Mouse (Mus musculus) stomach, postnatal 0 days (tissue): ENCODE results near the gene Slc35b2. TPM values are rescaled to one million over a fixed set of nuclear protein-coding genes. Genes with fewer than 3 reads are reported as not detected.

Source experiments
- ATAC-seq: fragments of 200-750 bp; cut with Nextera tagmentation; 2 replicates; pipeline ENCODE4 v1.8.0; 2017; ENCODE audit not compliant: low FRiP score, low TSS enrichment
- DNase-seq: peaks from one replicate; pipeline ENCODE4 v3.0.0-alpha.2; 2016; ENCODE audit warnings: low spot score
- H3K27ac ChIP-seq: fragments of 300-500 bp; sonication (generic); replicated peaks from 2 replicates; pipeline ENCODE4 v1.5.1; 2014; ENCODE audit warnings: mild to moderate bottlenecking, control low read depth
- H3K27me3 ChIP-seq: fragments of 300-500 bp; sonication (generic); 2 replicates; pipeline ENCODE4 v1.6.1; 2014; ENCODE audit warnings: low read length; ENCODE audit not compliant: control insufficient read depth, insufficient read depth
- H3K36me3 ChIP-seq: fragments of 300-500 bp; sonication (generic); 2 replicates; pipeline ENCODE4 v1.6.1; 2014; ENCODE audit warnings: low read length, mixed read lengths; ENCODE audit not compliant: control insufficient read depth, insufficient read depth
- H3K4me1 ChIP-seq: fragments of 300-500 bp; sonication (generic); replicated peaks from 2 replicates; pipeline ENCODE4 v1.6.1; 2014; ENCODE audit warnings: antibody characterized with exemption; ENCODE audit not compliant: control insufficient read depth, insufficient read depth
- H3K4me2 ChIP-seq: fragments of 300-500 bp; sonication (generic); replicated peaks from 2 replicates; pipeline ENCODE4 v1.6.1; 2014; ENCODE audit warnings: low read depth, mild to moderate bottlenecking, control low read depth, moderate library complexity
- H3K4me3 ChIP-seq: fragments of 300-500 bp; sonication (generic); 2 replicates; pipeline ENCODE4 v1.5.1; 2014; ENCODE audit warnings: low read depth, low read length, control low read depth
- H3K9ac ChIP-seq: fragments of 300-500 bp; sonication (generic); 2 replicates; pipeline ENCODE4 v1.6.1; 2014; ENCODE audit warnings: mild to moderate bottlenecking, low read length, control low read depth, mixed read lengths
- H3K9me3 ChIP-seq: fragments of 300-500 bp; sonication (generic); 2 replicates; pipeline ENCODE4 v1.6.1; 2016; ENCODE audit warnings: low read length; ENCODE audit not compliant: control insufficient read depth
- CTCF ChIP-seq: IDR thresholded peaks from 2 replicates; pipeline ENCODE4 v1.5.1; 2016; ENCODE audit warnings: antibody characterized with exemption, low read depth, mild to moderate bottlenecking, moderate library complexity
- EP300 ChIP-seq: optimal IDR thresholded peaks from 2 replicates; pipeline ENCODE3; 2016; ENCODE audit warnings: antibody characterized with exemption
- WGBS: fragments of 180-500 bp; shearing (Covaris S2); extraction: QIAGEN DNeasy Blood & Tissue Kit; methylation state at CpG from one replicate; pipeline ENCODE4 v1.1.7; 2014; 5-methylcytosine and 5-hydroxymethylcytosine counted together
- polyA plus RNA-seq: library from polyadenylated mRNA; unstranded; fragments of >200 nt; fragmentation: Nextera tagmentation; extraction: Ambion mirVana; gene quantifications from 2 replicates; pipeline ENCODE4 v1.2.1, GENCODE M21; 2015

The Slc35b2 gene
- polyA plus RNA-seq, 1 experiment from 2014 or later = 72.7 TPM

DNA sequence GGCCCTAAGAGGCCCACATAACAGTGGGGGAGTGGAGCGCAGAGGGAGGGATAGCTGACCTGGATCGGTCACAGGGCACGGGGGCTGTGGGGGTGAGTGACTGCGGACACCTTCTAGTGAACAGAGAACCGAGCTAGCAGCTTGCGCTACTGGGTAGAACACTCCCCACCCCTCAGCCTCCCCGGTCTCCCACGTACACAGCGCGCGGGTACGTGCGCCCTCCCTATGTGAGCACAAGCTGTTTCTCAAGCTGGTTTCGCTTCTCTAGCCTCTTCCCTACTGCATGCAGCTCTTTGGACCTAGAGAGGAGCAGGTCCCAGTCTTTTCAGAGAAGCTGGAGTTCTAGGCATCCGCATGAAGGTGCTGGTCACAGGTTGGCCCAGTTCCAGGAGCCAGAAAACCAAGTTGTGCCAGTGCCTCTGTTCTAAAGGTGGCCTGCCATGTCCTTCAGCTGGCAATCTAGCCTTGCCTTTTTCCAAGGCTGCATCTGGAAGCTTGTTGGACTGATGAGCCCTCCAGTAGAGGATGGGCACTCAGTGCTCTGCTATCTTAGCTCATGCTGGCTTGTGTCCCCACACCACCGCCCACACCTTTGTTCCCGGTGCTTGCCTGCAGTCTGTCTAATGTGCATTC, 10.6 kb downstream of the Slc35b2 start:
- peaks cover 19% of the 10 kb centered on the region for H3K36me3 ChIP-seq
- peak; percentile 76 for DNase-seq
- no peak for TF ChIP-seq EP300
- TF ChIP-seq CTCF = no peak
- 2% methylated on average over 17 of the region's 17 CpGs for WGBS
- peak overlapping the region; percentile 100 for H3K4me3 ChIP-seq
- H3K27me3 ChIP-seq = no peaks in the 10 kb centered on the region
- H3K27ac ChIP-seq = peak overlapping the region; percentile 97
- peak; percentile 33 for ATAC-seq
- H3K4me2 ChIP-seq = peak overlapping the region; percentile 80
- H3K9me3 ChIP-seq = no peaks in the 10 kb centered on the region
- peak overlapping the region; percentile 78 for H3K9ac ChIP-seq
- H3K4me1 ChIP-seq = no peaks in the 10 kb centered on the region; the same call in 1 of the 2 replicates

DNA sequence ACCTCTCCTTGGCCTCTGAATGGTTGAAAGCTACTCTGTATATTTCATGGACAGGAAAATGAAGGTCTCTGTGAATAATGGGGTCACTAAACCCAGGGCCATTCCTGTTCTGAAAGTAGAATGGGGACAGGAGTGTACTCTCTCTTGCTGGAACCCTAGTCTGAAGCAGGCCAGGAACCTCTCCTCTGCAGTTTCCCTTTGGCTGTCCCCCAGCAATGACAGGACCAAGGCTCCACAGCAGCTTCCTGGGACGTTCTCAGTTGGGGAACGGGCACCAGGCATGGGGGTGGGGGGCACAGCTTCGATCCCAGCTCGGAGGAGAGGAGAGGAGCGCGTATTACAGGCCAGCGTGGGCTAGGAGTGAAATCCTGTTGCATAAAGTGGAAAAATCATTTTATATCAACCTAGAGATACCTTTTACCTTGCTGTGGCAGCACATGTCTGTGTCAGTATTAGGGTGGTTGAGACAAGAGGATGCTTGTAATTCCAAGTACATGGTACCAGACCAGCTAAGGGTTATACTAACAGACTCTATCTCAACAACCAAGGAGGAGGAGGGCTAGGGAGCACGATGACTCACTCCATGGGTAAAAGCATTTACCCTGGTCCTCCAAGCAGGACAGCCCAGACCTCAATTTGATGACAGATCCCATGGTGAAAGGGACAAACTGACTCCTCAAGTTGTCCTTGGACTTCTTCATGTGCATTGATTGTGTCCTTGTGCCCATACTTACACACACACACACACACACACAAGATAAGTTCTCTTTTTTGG, 11.6 kb downstream of the Slc35b2 start:
- no peaks in the 10 kb centered on the region for H3K9me3 ChIP-seq
- H3K9ac ChIP-seq = no peak overlapping the region
- no peak overlapping the region; the same call in 1 of the 2 replicates for H3K4me2 ChIP-seq
- DNase-seq (no peak), ATAC-seq (no peak)
- peaks cover 11% of the 10 kb centered on the region for H3K36me3 ChIP-seq
- no peaks in the 10 kb centered on the region for H3K27me3 ChIP-seq
- 87% methylated on average over 8 of the region's 8 CpGs for WGBS
- no peak for TF ChIP-seq CTCF
- TF ChIP-seq EP300 = no peak
- peak overlapping the region; percentile 35; the same call in 1 of the 2 replicates for H3K27ac ChIP-seq
- no peaks in the 10 kb centered on the region for H3K4me1 ChIP-seq
- H3K4me3 ChIP-seq = no peak overlapping the region

DNA sequence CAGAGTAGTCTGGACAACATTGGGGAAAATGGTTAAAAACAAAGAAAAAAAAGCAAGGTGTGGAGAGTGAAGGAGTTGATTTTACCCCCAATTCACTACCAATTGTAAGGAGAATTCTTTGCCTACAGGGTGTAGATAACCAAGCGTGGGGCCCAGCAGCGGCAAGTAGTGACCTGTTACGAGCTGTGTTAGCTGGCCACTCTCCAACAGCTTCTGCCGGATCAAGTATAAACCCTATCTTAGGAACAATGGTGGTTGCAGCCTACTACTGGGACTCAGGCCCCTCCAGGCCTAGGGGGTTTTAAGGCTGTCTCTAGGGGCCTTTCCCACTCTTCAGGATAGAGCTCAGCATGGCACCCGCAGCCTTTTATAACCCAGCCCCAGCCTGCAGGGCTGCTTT, 14.6 kb downstream of the Slc35b2 start:
- Histone ChIP-seq H3K9me3 (no peaks in the 10 kb centered on the region), H3K27me3 (no peaks in the 10 kb centered on the region), H3K4me2 (no peak overlapping the region), H3K27ac (peak overlapping the region; percentile 80), H3K9ac (no peak overlapping the region), H3K4me1 (no peaks in the 10 kb centered on the region), H3K4me3 (no peak overlapping the region), H3K36me3 (no peaks in the 10 kb centered on the region)
- no peak for ATAC-seq
- WGBS = 38% methylated on average over 5 of the region's 5 CpGs
- TF ChIP-seq EP300 (no peak), CTCF (no peak)
- no peak for DNase-seq

DNA sequence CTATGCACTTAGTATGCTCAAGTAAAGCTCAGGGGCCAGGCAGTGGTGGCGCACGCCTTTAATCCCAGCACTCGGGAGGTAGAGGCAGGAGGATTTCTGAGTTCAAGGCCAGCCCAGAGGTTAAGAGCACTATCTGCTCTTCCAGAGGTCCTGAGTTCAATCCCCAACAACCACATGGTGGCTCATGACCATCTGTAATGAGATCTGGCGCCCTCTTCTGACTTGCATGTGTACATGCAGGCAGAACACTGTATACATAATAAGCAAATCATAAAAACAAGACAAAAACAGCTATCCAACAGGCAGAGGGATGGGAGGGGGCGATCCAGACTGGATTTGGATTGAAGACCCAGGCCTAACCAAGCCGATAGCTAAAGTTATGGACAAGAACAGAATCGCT, 15.2 kb downstream of the Slc35b2 start:
- Histone ChIP-seq H3K4me3 (no peak overlapping the region), H3K27me3 (no peaks in the 10 kb centered on the region), H3K4me1 (no peaks in the 10 kb centered on the region), H3K36me3 (no peaks in the 10 kb centered on the region), H3K9me3 (no peaks in the 10 kb centered on the region), H3K4me2 (no peak overlapping the region), H3K27ac (peak overlapping the region; percentile 80), H3K9ac (no peak overlapping the region)
- ATAC-seq (no peak), DNase-seq (no peak)
- WGBS = 66% methylated on average over 7 of the region's 7 CpGs
- peak; percentile 77 for TF ChIP-seq CTCF
- no peak for TF ChIP-seq EP300

DNA sequence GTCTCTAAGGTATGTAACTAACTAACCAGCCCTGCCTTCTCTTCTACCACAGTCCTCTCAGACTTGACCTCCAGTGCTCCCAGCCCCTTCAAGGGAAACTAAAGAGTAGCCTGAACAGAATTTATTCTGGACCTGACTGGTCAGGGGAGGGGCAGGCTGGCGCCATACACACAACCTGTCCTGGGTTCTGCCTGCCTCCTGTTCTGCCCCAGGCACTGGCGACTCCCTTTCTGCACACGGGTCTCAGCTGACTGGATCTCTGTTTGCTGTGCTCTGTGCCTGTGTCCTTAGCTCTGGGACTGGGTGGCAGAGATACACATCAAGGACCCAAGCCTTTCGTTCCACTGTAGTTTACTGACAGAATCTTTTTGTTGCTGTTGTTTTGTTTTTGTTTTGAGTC, 15.9 kb downstream of the Slc35b2 start:
- no peak overlapping the region for H3K4me2 ChIP-seq
- H3K27ac ChIP-seq = peak overlapping the region; percentile 36; the same call in 1 of the 2 replicates
- peak; percentile 31; the same call in 1 of the 2 replicates for ATAC-seq
- no peak for TF ChIP-seq EP300
- TF ChIP-seq CTCF = no peak
- no peaks in the 10 kb centered on the region for H3K27me3 ChIP-seq
- H3K4me3 ChIP-seq = no peak overlapping the region
- 0 out of 2 replicates have a peak, but pooled peaks cover 3% of the 10 kb centered on the region for H3K4me1 ChIP-seq
- H3K9me3 ChIP-seq = no peaks in the 10 kb centered on the region
- no peak for DNase-seq
- no peaks in the 10 kb centered on the region for H3K36me3 ChIP-seq
- no peak overlapping the region for H3K9ac ChIP-seq
- WGBS = 59% methylated on average over 4 of the region's 4 CpGs

DNA sequence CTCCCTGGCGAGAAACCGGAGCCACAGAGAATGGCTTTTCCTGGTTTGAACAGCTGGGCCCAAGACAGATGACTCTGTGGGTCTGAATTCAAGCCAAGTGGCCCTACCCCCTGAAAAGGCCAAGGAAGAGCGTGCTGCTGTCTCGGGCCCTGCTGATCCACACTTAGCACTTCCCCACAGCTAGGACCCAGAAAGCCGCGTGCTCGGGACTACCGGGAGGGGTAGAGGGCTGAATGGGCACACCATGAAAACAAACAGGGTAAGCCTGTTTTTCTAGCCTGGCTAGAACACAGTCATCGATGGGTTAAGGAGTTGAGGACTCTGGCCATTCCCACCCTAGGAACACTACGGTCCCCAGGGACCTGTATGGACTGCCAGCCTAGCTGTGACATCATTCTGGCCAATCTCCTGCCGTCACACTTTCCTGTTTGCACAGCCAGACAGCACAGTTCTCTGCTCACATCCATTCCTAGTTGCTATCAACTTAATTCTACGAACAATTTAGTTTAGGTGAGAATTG, 17.3 kb downstream of the Slc35b2 start:
- TF ChIP-seq EP300 (peak; percentile 46), CTCF (no peak)
- ATAC-seq (peak; percentile 72), DNase-seq (peak; percentile 68)
- Histone ChIP-seq H3K27me3 (no peaks in the 10 kb centered on the region), H3K9ac (peak overlapping the region; percentile 31; the same call in 1 of the 2 replicates), H3K4me2 (peak overlapping the region; percentile 25; the same call in 1 of the 2 replicates), H3K4me3 (no peak overlapping the region), H3K9me3 (no peaks in the 10 kb centered on the region), H3K27ac (peak overlapping the region; percentile 71), H3K4me1 (0 out of 2 replicates have a peak, but pooled peaks cover 5% of the 10 kb centered on the region), H3K36me3 (no peaks in the 10 kb centered on the region)
- WGBS = 16% methylated on average over 12 of the region's 12 CpGs
